Mouse (Mus musculus) neural tube, embryonic 14.5 days (tissue): Measurements from ENCODE around the gene Chid1. TPM values are rescaled to one million over a fixed set of nuclear protein-coding genes. Genes with fewer than 3 reads are reported as not detected.
A peak's percentile ranks its signal among the peaks of the same experiment; 100 is the strongest.

Experiments used
- ATAC-seq: fragments of 200-750 bp; cut with Nextera tagmentation; 2 replicates; pipeline ENCODE4 v1.8.0; 2017; ENCODE audit warnings: low read depth, mild to moderate bottlenecking, moderate TSS enrichment, moderate library complexity
- H3K27ac ChIP-seq: fragments of 300-500 bp; sonication (generic); 2 replicates; pipeline ENCODE4 v1.5.1; 2014; ENCODE audit warnings: low read depth, mild to moderate bottlenecking, control low read depth, low read length, moderate library complexity, mixed read lengths
- H3K27me3 ChIP-seq: fragments of 300-500 bp; sonication (generic); 2 replicates; pipeline ENCODE4 v1.6.1; 2014; ENCODE audit warnings: low read length; ENCODE audit not compliant: control insufficient read depth, insufficient read depth
- H3K36me3 ChIP-seq: fragments of 300-500 bp; sonication (generic); 2 replicates; pipeline ENCODE4 v1.6.1; 2014; ENCODE audit warnings: low read length, mixed read lengths; ENCODE audit not compliant: control insufficient read depth, insufficient read depth
- H3K4me1 ChIP-seq: fragments of 300-500 bp; sonication (generic); 2 replicates; pipeline ENCODE4 v1.6.1; 2014; ENCODE audit warnings: low read length; ENCODE audit not compliant: control insufficient read depth, insufficient read depth
- H3K4me2 ChIP-seq: fragments of 300-500 bp; sonication (generic); 2 replicates; pipeline ENCODE4 v1.6.1; 2014; ENCODE audit warnings: mild to moderate bottlenecking, low read depth, low read length, control low read depth
- H3K4me3 ChIP-seq: fragments of 300-500 bp; sonication (generic); 2 replicates; pipeline ENCODE4 v1.5.1; 2014; ENCODE audit warnings: low read depth, low read length, control low read depth, mixed read lengths
- H3K9ac ChIP-seq: fragments of 300-500 bp; sonication (generic); replicated peaks from 2 replicates; pipeline ENCODE4 v1.6.1; 2014; ENCODE audit warnings: low read depth, mild to moderate bottlenecking, control low read depth, low read length, mixed read lengths
- H3K9me3 ChIP-seq: fragments of 300-500 bp; sonication (generic); 2 replicates; pipeline ENCODE4 v1.6.1; 2016; ENCODE audit warnings: low read length; ENCODE audit not compliant: control insufficient read depth
- WGBS: fragments of 180-500 bp; shearing (Covaris S2); extraction: QIAGEN DNeasy Blood & Tissue Kit; methylation state at CpG from one replicate; pipeline ENCODE4 v1.1.7; 2014; 5-methylcytosine and 5-hydroxymethylcytosine counted together
- polyA plus RNA-seq: library from polyadenylated mRNA; unstranded; fragments of >200 nt; fragmentation: Nextera tagmentation; extraction: Ambion mirVana; gene quantifications from 2 replicates; pipeline ENCODE4 v1.2.1, GENCODE M21; 2014

The Chid1 gene
- 46.0 and 52.4 TPM in 2 replicates for polyA plus RNA-seq

GRCm38 (mm10) chr7:141539556-141540311 lies at the start of gene Chid1:
TSS of gene Chid1 (minus strand) at chr7:141539857.
- peak within 1 kb of the TSS; percentile 72 for H3K9ac ChIP-seq
- H3K9me3 ChIP-seq, result no peaks in the 10 kb centered on the region
- peak within 1 kb of the TSS; percentile 84 for H3K4me2 ChIP-seq
- peak; percentile 97 for ATAC-seq
- H3K27me3 ChIP-seq, result no peaks in the 10 kb centered on the region
- H3K36me3 ChIP-seq, result no peaks in the 10 kb centered on the region
- H3K4me3 ChIP-seq, result peak within 1 kb of the TSS; percentile 65
- H3K27ac ChIP-seq, result peak within 1 kb of the TSS; percentile 82
- 1% methylated on average over 46 of the region's 46 CpGs for WGBS
- peaks cover 13% of the 10 kb centered on the region for H3K4me1 ChIP-seq

- WGBS, result 92% methylated on average over 6 of the region's 6 CpGs
Observed at GRCm38 (mm10) chr7:141588890-141589289, 49.2 kb upstream of the Chid1 start.

GRCm38 (mm10) chr7:141585881-141586280 lies 46.2 kb upstream of the Chid1 start:
- H3K4me2 ChIP-seq, result no peak overlapping the region
- H3K9ac ChIP-seq, result no peak overlapping the region
- no peak overlapping the region for H3K4me3 ChIP-seq
- ATAC-seq, result no peak
- 90% methylated on average over 1 of the region's 1 CpGs for WGBS
- H3K36me3 ChIP-seq, result peaks cover 17% of the 10 kb centered on the region
- H3K4me1 ChIP-seq, result no peaks in the 10 kb centered on the region
- no peak overlapping the region for H3K27ac ChIP-seq
- H3K9me3 ChIP-seq, result no peaks in the 10 kb centered on the region
- no peaks in the 10 kb centered on the region for H3K27me3 ChIP-seq

More at GRCm38 (mm10) chr7:141588890-141589289, 49.2 kb upstream of the Chid1 start:
- no peaks in the 10 kb centered on the region for H3K9me3 ChIP-seq
- H3K9ac ChIP-seq, result no peak overlapping the region
- H3K27ac ChIP-seq, result no peak overlapping the region
- H3K27me3 ChIP-seq, result no peaks in the 10 kb centered on the region
- H3K36me3 ChIP-seq, result peaks cover 23% of the 10 kb centered on the region
- ATAC-seq, result no peak
- H3K4me3 ChIP-seq, result no peak overlapping the region
- H3K4me2 ChIP-seq, result no peak overlapping the region
- H3K4me1 ChIP-seq, result no peaks in the 10 kb centered on the region

- Histone ChIP-seq H3K4me3 (no peak overlapping the region), H3K27me3 (no peaks in the 10 kb centered on the region), H3K9me3 (no peaks in the 10 kb centered on the region), H3K9ac (no peak overlapping the region), H3K36me3 (peaks cover 15% of the 10 kb centered on the region; the same call in 1 of the 2 replicates), H3K4me1 (no peaks in the 10 kb centered on the region), H3K4me2 (no peak overlapping the region), H3K27ac (no peak overlapping the region)
- 91% methylated on average over 4 of the region's 4 CpGs for WGBS
- no peak for ATAC-seq
Observed at GRCm38 (mm10) chr7:141585288-141585687, 45.6 kb upstream of the Chid1 start.

- Histone ChIP-seq H3K9ac (no peak overlapping the region), H3K4me3 (no peak overlapping the region), H3K4me1 (no peaks in the 10 kb centered on the region), H3K27me3 (no peaks in the 10 kb centered on the region), H3K36me3 (peaks cover 10% of the 10 kb centered on the region; the same call in 1 of the 2 replicates), H3K27ac (no peak overlapping the region), H3K9me3 (no peaks in the 10 kb centered on the region), H3K4me2 (no peak overlapping the region)
- ATAC-seq, result no peak
- WGBS, result 86% methylated on average over 4 of the region's 5 CpGs
Observed at GRCm38 (mm10) chr7:141584048-141584841, 44.6 kb upstream of the Chid1 start.

- Histone ChIP-seq H3K9ac (no peak overlapping the region), H3K27me3 (no peaks in the 10 kb centered on the region), H3K4me2 (no peak overlapping the region), H3K27ac (no peak overlapping the region), H3K4me1 (no peaks in the 10 kb centered on the region), H3K36me3 (no peaks in the 10 kb centered on the region), H3K9me3 (no peaks in the 10 kb centered on the region), H3K4me3 (no peak overlapping the region)
- WGBS, result 67% methylated on average over 7 of the region's 7 CpGs
- ATAC-seq, result no peak
Observed at GRCm38 (mm10) chr7:141581323-141581722, 41.7 kb upstream of the Chid1 start.

- no peaks in the 10 kb centered on the region for H3K36me3 ChIP-seq
- H3K27ac ChIP-seq, result no peak overlapping the region
- no peaks in the 10 kb centered on the region for H3K9me3 ChIP-seq
- no peaks in the 10 kb centered on the region for H3K4me1 ChIP-seq
- ATAC-seq, result no peak
- H3K4me3 ChIP-seq, result no peak overlapping the region
- WGBS, result 94% methylated on average over 2 of the region's 2 CpGs
- H3K9ac ChIP-seq, result no peak overlapping the region
- H3K4me2 ChIP-seq, result no peak overlapping the region
- no peaks in the 10 kb centered on the region for H3K27me3 ChIP-seq
Observed at GRCm38 (mm10) chr7:141578943-141579342, 39.3 kb upstream of the Chid1 start.

- Histone ChIP-seq H3K4me3 (no peak overlapping the region), H3K9me3 (no peaks in the 10 kb centered on the region), H3K4me2 (no peak overlapping the region), H3K9ac (no peak overlapping the region), H3K27ac (no peak overlapping the region), H3K27me3 (no peaks in the 10 kb centered on the region), H3K36me3 (no peaks in the 10 kb centered on the region), H3K4me1 (no peaks in the 10 kb centered on the region)
- WGBS, result 100% methylated on average over 1 of the region's 1 CpGs
- ATAC-seq, result no peak
Observed at GRCm38 (mm10) chr7:141578511-141578910, 38.9 kb upstream of the Chid1 start.

- 93% methylated on average over 3 of the region's 3 CpGs for WGBS
- no peak for ATAC-seq
- no peaks in the 10 kb centered on the region for H3K36me3 ChIP-seq
- H3K27me3 ChIP-seq, result no peaks in the 10 kb centered on the region
- no peak overlapping the region for H3K4me2 ChIP-seq
- H3K4me3 ChIP-seq, result no peak overlapping the region
- no peak overlapping the region for H3K9ac ChIP-seq
- no peaks in the 10 kb centered on the region for H3K9me3 ChIP-seq
- H3K27ac ChIP-seq, result no peak overlapping the region
- no peaks in the 10 kb centered on the region for H3K4me1 ChIP-seq
Observed at GRCm38 (mm10) chr7:141577801-141578200, 38.1 kb upstream of the Chid1 start.
